Mouse (Mus musculus) lung, postnatal 4 days (tissue): ENCODE measurements around the gene Miox.

Experiments used
- DNase-seq, 2 experiments: peaks; one replicate each; pipeline ENCODE4 v3.0.0; 2021

Miox gene

GRCm38 (mm10) chr15:89316146-89316545 is 18.1 kb upstream of the Miox start:
- peak in 1 of 2 experiments; percentile 45 for DNase-seq

- no peak for DNase-seq
These were observed 12.9 kb upstream of the Miox start for GRCm38 (mm10) chr15:89321264-89321663.

DNA sequence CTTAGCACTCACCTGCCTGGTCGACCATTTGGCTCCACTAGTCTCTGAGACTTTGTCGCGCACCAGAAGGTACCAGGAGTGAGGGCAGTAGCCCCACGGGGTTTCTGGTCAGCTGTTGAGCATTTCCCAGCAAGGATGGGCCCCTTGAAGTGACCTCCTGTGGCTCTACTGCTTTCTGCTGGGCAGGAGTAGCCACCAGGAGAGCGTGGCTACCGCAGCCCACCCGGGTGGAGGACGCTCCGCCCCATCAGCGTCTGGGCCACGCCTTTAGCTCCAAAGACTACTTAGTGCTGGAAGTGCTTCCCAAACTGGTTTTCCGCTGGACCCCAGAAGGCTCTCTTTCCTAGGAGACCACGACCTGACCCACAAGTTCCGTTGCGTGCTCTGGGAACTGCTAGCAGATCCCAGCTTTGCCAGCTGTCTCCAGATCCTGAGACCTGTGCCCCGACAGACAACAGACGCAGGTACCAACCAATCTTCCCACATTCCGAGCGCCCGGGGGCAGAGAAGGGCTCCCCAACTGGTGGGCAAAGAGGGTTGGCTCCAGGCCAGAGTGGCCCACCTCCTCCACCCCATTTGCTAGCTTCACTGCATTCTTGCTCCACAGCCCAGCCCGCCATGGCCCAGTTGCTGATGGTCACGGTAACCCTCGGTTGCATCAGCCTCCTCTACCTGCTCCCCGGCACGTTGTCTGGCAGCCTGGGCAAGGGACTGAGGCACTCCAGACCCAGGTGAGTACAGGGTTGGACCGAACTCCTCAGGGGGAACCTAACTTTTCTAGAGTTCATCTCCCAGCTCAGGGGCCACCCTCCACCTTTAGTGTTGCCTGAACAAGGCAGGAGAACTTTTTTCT is 11.3 kb upstream of the Miox start, which contains the start of gene Adm2:
TSS of gene Adm2 (plus strand) at position 51 of the 853 bp plus-strand sequence.
- DNase-seq: no peak

- no peak for DNase-seq
These were observed 10.5 kb upstream of the Miox start for GRCm38 (mm10) chr15:89323656-89324055.

- no peak for DNase-seq
These were observed 7.8 kb upstream of the Miox start for GRCm38 (mm10) chr15:89326441-89326840.

GRCm38 (mm10) chr15:89334774-89335537 is 758 bp downstream of the Miox start:
- DNase-seq: no peak

DNA sequence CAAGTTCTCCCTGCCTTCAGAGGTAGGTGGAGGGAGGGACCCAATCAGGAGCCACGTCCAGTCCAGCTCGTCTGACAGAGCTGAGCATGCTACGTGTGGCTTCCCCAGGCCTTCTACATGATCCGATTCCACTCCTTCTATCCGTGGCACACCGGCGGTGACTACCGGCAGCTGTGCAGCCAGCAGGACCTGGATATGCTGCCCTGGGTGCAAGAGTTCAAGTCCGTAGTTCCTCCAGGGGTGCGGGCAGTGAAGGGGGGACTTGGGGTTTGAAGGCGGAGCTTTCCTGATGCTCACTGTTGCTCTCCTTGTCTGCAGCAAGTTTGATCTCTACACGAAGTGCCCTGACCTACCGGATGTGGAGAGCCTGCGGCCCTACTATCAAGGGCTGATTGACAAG is 2.2 kb downstream of the Miox start:
- DNase-seq: no peak

- no peak for DNase-seq
These were observed 5.5 kb downstream of the Miox start for GRCm38 (mm10) chr15:89339696-89340095.

- DNase-seq: no peak
These were observed 5.9 kb downstream of the Miox start for GRCm38 (mm10) chr15:89340136-89340535.

DNA sequence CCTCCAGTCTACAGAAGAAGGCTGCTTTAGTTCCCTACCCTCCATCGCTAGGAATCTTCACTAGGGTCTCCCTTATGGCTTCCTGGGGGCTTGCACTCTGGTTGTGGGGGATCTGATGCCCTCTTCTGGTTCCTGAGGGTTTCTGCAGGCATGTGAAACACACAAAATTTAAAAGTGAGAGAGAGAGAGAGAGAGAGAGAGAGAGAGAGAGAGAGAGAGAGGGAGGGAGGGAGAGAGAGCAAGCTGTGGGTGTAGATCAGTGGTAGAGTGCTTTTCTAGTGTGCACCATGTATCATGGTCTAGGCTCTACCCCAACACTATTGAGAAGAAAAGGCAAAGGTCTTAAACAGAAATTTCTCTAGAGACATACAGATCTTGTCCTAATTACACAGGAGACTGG is 7.5 kb downstream of the Miox start:
- no peak for DNase-seq

GRCm38 (mm10) chr15:89343325-89343724 is 9.1 kb downstream of the Miox start:
- DNase-seq: no peak

DNA sequence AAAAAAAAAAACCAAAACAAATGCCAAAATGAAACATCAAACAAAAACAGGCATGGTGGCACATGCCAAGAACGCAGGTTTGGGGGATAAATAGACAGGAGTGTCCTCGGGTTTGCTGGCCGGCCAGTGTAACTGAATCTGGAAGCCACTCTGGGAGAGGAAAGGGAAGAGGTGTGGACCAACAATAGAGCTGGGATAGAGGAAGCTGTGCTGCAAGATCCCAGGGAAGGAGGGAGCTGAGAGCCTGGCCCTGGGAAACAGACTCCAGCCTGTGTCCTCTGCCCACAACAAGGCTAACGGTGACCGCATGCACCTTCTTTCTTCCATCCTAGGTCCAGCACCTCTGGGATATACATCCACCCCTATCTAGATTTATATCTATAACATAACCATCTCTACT is 16.2 kb downstream of the Miox start:
- DNase-seq: peak in 1 of 2 experiments; percentile 23

DNA sequence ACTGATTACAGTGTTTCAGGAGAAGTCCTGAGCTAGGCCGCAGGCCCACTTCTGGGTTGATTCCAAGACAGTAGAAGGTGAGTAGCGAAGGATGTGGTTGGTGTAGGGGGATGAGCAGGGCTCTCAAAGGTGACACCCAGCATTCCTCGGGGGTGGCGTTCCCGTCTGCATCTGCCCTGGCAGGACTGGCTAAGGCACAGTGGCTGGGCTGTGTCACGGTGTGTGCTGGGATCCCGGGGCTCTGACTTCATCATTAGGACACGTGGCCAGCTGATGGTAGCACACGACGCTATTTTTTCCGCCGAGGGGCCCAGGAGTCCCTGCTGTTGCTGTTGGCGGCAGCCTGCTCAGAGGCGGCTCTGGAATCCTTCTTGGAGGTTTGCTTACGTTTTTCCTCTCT is 17.1 kb downstream of the Miox start:
- DNase-seq: no peak

GRCm38 (mm10) chr15:89352054-89352453 is 17.9 kb downstream of the Miox start:
- DNase-seq: no peak

DNA sequence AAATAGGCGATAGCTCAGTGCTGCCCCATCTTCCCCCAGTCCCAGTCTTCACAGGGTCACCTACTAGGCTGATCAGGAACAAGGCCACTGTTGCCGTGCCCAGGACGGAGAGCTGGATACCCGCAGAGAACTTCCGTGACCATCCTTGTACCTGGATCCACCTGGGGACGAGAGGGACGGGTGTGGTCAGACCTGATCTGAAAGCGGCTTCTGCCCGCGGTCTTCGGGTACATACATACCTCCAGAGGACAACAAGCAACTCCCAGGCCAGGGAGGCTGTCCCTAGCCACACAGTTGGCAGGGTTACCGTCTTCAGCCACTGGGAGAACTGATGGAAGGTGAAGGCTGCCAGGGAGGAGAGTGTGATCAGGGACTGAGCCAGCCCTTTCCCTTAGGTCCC is 18.6 kb downstream of the Miox start:
- DNase-seq: no peak

DNA sequence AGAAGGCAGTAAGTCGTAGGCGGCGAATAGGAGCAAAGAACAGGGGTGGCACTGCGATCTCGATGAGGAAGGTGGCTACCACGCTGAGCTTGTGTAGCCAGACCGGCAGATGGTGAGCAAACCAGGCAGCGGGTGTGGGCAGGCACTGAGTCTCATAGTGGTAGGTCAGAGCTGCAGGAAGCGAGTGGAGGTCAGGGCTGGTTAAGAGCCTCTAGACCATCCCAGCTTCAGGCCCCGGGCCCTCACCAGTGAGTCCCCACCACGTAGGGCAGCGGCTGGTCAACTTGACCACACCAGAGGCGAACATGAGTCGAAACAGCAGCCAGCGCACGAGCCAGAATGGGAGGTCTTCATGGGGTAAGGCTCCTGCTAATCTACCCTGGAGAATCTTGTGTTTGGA is 19.6 kb downstream of the Miox start:
- no peak for DNase-seq

DNA sequence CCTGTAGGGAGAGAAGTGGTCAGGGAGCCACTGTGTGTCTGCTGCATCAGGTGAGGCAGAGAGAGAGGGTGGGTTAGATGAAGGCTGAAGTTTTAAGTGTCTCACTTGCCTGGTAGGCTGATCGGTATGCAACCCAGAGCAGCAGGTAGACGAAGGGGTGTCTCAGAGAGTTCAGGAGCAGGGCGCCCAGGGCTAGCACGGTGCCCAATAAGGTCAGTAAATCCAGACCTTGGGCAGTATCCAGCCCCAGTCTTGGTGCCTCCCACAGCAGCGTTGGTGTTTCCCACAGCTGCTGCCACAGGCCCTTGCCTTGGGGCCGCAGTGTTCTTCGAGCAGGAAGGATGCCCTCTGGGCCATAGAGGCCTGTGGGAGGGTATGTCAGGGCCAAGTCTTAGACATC is 20.3 kb downstream of the Miox start:
- DNase-seq: no peak

- peak; percentile 96 for DNase-seq
These were observed 21.3 kb downstream of the Miox start, which contains the start of the genes Lmf2 and Ncaph2 for GRCm38 (mm10) chr15:89355241-89356187. Lmf2 (minus strand) TSS chr15:89355659. Ncaph2 (plus strand) TSS chr15:89355719.

GRCm38 (mm10) chr15:89356372-89356771 is 22.2 kb downstream of the Miox start:
- DNase-seq: peak; percentile 87 to 90

DNA sequence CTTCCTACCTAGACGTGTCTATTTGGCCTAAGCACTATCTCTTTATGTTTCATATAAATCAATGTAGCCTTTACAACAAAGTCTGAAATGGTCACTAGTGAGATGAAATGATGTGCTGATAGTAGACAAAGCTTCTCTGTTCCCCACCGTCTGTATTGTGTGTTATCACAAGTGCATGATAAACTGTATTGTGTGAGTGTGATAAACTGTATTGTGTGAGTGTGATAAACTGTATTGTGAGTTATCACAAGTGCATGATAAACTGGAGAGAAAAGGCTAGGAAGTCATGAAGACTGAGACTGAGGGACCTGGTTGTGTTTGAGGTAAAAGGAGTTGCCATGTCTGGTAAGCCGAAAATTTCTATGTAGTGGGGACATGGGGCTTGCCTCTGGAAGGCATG is 24.6 kb downstream of the Miox start:
- no peak for DNase-seq

- DNase-seq: peak in 1 of 2 experiments; percentile 38
These were observed 28.9 kb downstream of the Miox start for GRCm38 (mm10) chr15:89363051-89363450.

DNA sequence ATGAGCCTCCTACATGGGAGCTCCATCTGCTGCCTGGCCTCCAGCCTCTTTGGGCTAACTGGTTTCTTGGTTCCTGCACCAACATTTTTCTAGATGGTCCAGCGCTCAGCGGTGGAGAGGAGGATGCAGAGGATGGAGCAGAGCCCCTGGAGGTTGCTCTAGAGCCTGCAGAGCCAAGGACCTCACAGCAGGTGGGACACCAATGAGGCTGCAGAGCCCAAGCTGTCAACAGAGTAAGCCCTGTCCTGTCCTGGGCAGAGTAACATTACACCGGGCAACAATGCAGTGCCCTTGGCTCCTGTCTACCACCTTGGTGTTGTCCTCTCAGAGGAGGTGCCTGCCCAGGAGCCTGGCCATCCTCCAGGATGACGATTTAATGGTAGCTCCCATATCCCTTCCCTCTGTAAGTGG is 30.9 kb downstream of the Miox start:
- DNase-seq: no peak

- DNase-seq: peak in 1 of 2 experiments; percentile 28
These were observed 37.9 kb downstream of the Miox start for GRCm38 (mm10) chr15:89372068-89372467.
